Mouse (Mus musculus): Measurements from ENCODE around the gene Crygf. TPM values are rescaled to one million over a fixed set of nuclear protein-coding genes. Genes with fewer than 3 reads are reported as not detected.
"Not testable (repeated sequence)": the region's sequence is repeated elsewhere in the genome, so short reads cannot be mapped to it uniquely, and the experiment has no call there.

Crygf gene
- polyA plus RNA-seq (2015; fragmentation: Nextera tagmentation; extraction: Ambion mirVana) = not detected in 2 replicates

GRCm38 (mm10) chr1:65926294-65926693, at the start of gene Crygf:
Gene Crygf (plus strand): TSS chr1:65926520.
- no peak within 1 kb of the TSS for H3K4me2 ChIP-seq
- H3K27me3 ChIP-seq = no peaks in the 10 kb centered on the region
- no peaks in the 10 kb centered on the region for H3K4me1 ChIP-seq (replicated peaks)
- H3K36me3 ChIP-seq = no peaks in the 10 kb centered on the region
- H3K4me3 ChIP-seq = no peak within 1 kb of the TSS
- 53% methylated on average over 4 of the region's 4 CpGs for WGBS
- no peak within 1 kb of the TSS for H3K27ac ChIP-seq
- H3K9ac ChIP-seq = no peak within 1 kb of the TSS
- no peak for ATAC-seq (ENCODE audit: low FRiP score)
- H3K9me3 ChIP-seq = no peaks in the 10 kb centered on the region

- no peaks in the 10 kb centered on the region for H3K36me3 ChIP-seq
- 37% methylated on average over 6 of the region's 6 CpGs for WGBS
- no peak overlapping the region for H3K27ac ChIP-seq
- H3K4me1 ChIP-seq (replicated peaks) = no peaks in the 10 kb centered on the region
- no peaks in the 10 kb centered on the region for H3K27me3 ChIP-seq
- H3K4me2 ChIP-seq = no peak overlapping the region
- no peaks in the 10 kb centered on the region for H3K9me3 ChIP-seq
- no peak overlapping the region for H3K4me3 ChIP-seq
- ATAC-seq (ENCODE audit: low FRiP score) = no peak
- no peak overlapping the region for H3K9ac ChIP-seq
Observed at GRCm38 (mm10) chr1:65925361-65926210, 734 bp upstream of the Crygf start.

- H3K9ac ChIP-seq; H3K36me3 ChIP-seq; H3K4me2 ChIP-seq; H3K9me3 ChIP-seq; ATAC-seq (ENCODE audit: low FRiP score); H3K27me3 ChIP-seq; H3K4me3 ChIP-seq; H3K27ac ChIP-seq; H3K4me1 ChIP-seq (replicated peaks): not testable (repeated sequence)
- 79% methylated on average over 11 of the region's 11 CpGs for WGBS
Observed at GRCm38 (mm10) chr1:65926696-65927095, 376 bp downstream of the Crygf start.

- Histone ChIP-seq H3K27me3 (no peaks in the 10 kb centered on the region), H3K27ac (no peak overlapping the region), H3K9ac (no peak overlapping the region), H3K4me3 (no peak overlapping the region), H3K9me3 (no peaks in the 10 kb centered on the region), H3K36me3 (no peaks in the 10 kb centered on the region), H3K4me2 (no peak overlapping the region), H3K4me1 (replicated peaks) (no peaks in the 10 kb centered on the region)
- 79% methylated on average over 2 of the region's 2 CpGs for WGBS
- no peak for ATAC-seq (ENCODE audit: low FRiP score)
Observed at GRCm38 (mm10) chr1:65930055-65930454, 3.7 kb downstream of the Crygf start.

- no peaks in the 10 kb centered on the region for H3K4me1 ChIP-seq (replicated peaks)
- no peaks in the 10 kb centered on the region for H3K9me3 ChIP-seq
- H3K4me2 ChIP-seq = no peak overlapping the region
- 93% methylated on average over 4 of the region's 4 CpGs for WGBS
- H3K27me3 ChIP-seq = no peaks in the 10 kb centered on the region
- H3K36me3 ChIP-seq = no peaks in the 10 kb centered on the region
- no peak overlapping the region for H3K27ac ChIP-seq
- no peak overlapping the region for H3K9ac ChIP-seq
- ATAC-seq (ENCODE audit: low FRiP score) = no peak
- H3K4me3 ChIP-seq = no peak overlapping the region
Observed at GRCm38 (mm10) chr1:65932091-65932812, 5.9 kb downstream of the Crygf start.

Other genes starting within 250 kb of the Crygf start
- 442 and 445 TPM in 2 replicates for gene Map2, start 248.8 kb downstream of the Crygf start, polyA plus RNA-seq (2015; fragmentation: Nextera tagmentation; extraction: Ambion mirVana)